Mouse (Mus musculus): ENCODE results near the gene Etnk2.

- TF ChIP-seq CTCF (conservative IDR thresholded peaks at IDR 0.05; ENCODE audit: low read length) (no peak), NANOG (IDR thresholded peaks at IDR 0.05; ENCODE audit: borderline replicate concordance, low read length) (no peak), POU5F1 (IDR thresholded peaks at IDR 0.05; ENCODE audit: borderline replicate concordance, low read length) (no peak)
These were observed 16.6 kb downstream of the Etnk2 start for GRCm38 (mm10) chr1:133379986-133380320.

Data from E14TG2a.4 (cell line).